Mouse (Mus musculus) testis, adult 2 months (tissue): ENCODE measurements around the gene Barx1. TPM values are rescaled to one million over a fixed set of nuclear protein-coding genes. Genes with fewer than 3 reads are reported as not detected.

Experiments
- H3K27ac ChIP-seq: fragments of 200-500 bp; 2 replicates; pipeline ENCODE4 v1.5.1; 2012; ENCODE audit warnings: low read depth, low read length; ENCODE audit not compliant: control insufficient read depth, insufficient read depth
- H3K27me3 ChIP-seq: fragments of 200-500 bp; 2 replicates; pipeline ENCODE4 v1.6.1; 2012; ENCODE audit warnings: mild to moderate bottlenecking, low read length, moderate library complexity; ENCODE audit not compliant: control insufficient read depth, insufficient read depth
- H3K36me3 ChIP-seq: fragments of 200-500 bp; 2 replicates; pipeline ENCODE4 v1.6.1; 2012; ENCODE audit warnings: mild to moderate bottlenecking, low read length; ENCODE audit not compliant: control insufficient read depth, insufficient read depth
- H3K4me1 ChIP-seq: fragments of 200-500 bp; 2 replicates; pipeline ENCODE4 v1.6.1; 2012; ENCODE audit warnings: low read length; ENCODE audit not compliant: control insufficient read depth, insufficient read depth
- H3K4me3 ChIP-seq: fragments of 200-500 bp; 2 replicates; pipeline ENCODE4 v1.5.1; 2012; ENCODE audit warnings: low read depth, mild to moderate bottlenecking, low read length, moderate library complexity, mixed read lengths; ENCODE audit not compliant: control insufficient read depth
- CTCF ChIP-seq: fragments of 200-500 bp; IDR thresholded peaks from 2 replicates; pipeline ENCODE4 v1.5.1; 2012; ENCODE audit warnings: low read depth, mild to moderate bottlenecking, inconsistent platforms, low read length, moderate library complexity; ENCODE audit not compliant: control insufficient read depth, insufficient read depth, insufficient replicate concordance
- POLR2A ChIP-seq: fragments of 200-500 bp; IDR thresholded peaks from 2 replicates; pipeline ENCODE4 v1.6.1; 2012; ENCODE audit warnings: low read depth, mild to moderate bottlenecking, inconsistent platforms, low read length, moderate library complexity; ENCODE audit not compliant: control insufficient read depth
- polyA plus RNA-seq: library from polyadenylated mRNA; depleted of rRNA; stranded (reverse); fragments of >200 nt; gene quantifications from 2 replicates; pipeline ENCODE4 v1.2.3, GENCODE M21; 2012

The Barx1 gene
- polyA plus RNA-seq, 1 experiment: 0.19 TPM

DNA sequence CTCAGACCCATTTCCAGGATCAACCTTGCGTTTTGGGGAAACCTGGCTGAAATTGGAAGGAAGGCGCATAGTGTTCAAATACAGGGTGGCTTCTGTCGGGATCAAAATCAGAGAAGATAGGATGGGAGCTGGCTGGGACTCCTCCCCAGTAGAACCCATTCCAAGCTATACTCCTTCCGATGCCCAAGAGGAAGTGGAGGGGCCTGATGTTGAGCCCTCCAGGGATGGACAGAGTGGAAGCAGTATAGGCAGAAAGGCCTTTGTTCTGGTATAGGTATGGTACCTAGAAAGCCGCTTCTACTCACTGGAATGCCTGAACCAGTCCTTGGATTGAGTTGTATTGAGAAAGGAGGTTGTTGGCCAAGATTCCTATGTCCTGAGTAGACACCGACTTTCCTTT lies 2.1 kb upstream of the Barx1 start:
- TF ChIP-seq CTCF: no peak
- no peak for TF ChIP-seq POLR2A
- H3K4me3 ChIP-seq: no peak overlapping the region
- H3K4me1 ChIP-seq: peaks cover 20% of the 10 kb centered on the region
- peaks cover 16% of the 10 kb centered on the region for H3K27me3 ChIP-seq
- H3K27ac ChIP-seq: no peak overlapping the region
- no peaks in the 10 kb centered on the region for H3K36me3 ChIP-seq

DNA sequence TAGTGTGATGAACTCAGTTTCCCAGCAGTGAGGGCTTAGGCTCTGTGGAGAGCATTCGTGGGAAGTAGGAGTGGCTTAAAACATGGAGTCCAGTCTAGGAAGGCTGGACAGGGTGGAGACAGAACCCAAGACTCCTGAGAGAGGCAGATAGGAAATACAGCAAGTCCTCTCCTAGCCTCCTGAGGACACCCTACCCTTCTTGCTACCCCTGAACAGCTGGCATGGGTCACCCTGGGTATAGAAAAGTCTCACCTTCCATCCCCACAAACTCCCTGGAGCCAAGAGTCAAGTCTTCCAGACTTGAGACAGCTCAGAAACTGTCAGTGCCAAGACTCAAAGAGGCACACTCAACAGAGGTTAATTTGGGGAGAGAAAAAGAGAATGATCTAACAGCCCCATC lies 1.2 kb upstream of the Barx1 start:
- H3K36me3 ChIP-seq: no peaks in the 10 kb centered on the region
- peaks cover 25% of the 10 kb centered on the region for H3K4me1 ChIP-seq
- no peak overlapping the region for H3K4me3 ChIP-seq
- H3K27me3 ChIP-seq: peaks cover 17% of the 10 kb centered on the region
- TF ChIP-seq CTCF (no peak), POLR2A (no peak)
- no peak overlapping the region for H3K27ac ChIP-seq

DNA sequence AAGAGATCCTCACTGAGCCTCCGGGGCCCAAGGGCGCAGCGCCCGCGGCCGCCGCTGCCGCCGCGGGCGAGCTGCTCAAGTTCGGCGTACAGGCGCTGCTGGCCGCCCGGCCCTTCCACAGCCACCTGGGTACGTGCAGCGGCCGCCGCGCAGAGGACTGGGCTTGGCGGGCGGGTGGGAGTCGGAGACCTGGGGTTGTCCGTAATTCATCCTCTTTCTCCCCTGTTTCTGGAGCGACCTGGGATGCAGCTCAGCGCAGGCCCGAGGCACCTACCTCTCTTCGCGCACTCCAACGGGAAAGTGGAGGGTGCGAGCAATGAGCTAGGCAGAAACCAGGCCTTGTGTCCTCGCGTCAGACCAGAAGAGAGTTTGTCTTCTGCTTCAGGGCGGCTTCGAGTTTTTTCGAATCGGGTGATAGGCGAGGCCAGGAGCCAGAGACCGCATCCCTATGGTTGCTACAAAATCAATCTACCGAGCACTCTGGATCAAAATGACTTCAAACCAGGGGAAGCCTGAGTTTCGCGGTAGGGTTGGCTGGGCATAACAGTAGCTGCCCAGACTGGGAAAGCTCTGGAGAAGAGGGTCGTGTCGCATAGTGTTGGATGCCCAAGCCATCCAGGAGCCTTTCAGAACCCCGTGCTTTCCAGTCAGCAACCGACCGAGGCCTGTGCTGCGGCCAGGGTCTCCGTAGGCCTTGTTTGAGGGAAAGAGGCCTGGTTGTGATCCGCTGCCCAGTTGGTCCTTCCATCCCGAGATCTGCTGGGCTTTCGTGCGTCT lies 601 bp downstream of the Barx1 start:
- H3K4me3 ChIP-seq: peak overlapping the region; percentile 38; the same call in 1 of the 2 replicates
- peaks cover 17% of the 10 kb centered on the region for H3K27me3 ChIP-seq
- TF ChIP-seq POLR2A (no peak), CTCF (no peak)
- no peak overlapping the region for H3K27ac ChIP-seq
- H3K4me1 ChIP-seq: peaks cover 25% of the 10 kb centered on the region
- no peaks in the 10 kb centered on the region for H3K36me3 ChIP-seq

DNA sequence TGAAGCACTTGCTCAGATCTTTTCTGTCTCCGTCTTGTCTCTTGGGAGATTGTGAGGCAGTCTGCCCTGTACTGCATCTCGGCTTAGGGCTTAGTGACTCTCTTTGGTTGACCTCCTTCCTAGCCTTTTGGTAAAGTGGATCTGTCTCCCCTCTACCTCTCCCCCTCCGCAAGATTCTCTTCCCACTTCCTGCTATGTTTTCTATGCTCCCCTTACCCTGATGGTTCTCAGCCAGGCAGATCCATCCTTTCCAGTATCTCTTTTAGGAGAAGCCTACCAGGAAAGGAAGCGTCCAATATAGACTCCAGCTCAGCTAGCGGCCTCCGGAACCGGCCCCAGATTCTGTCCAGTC lies 1.2 kb downstream of the Barx1 start:
- Histone ChIP-seq H3K36me3 (no peaks in the 10 kb centered on the region), H3K27ac (no peak overlapping the region), H3K4me3 (no peak overlapping the region), H3K27me3 (peaks cover 16% of the 10 kb centered on the region), H3K4me1 (peaks cover 23% of the 10 kb centered on the region)
- TF ChIP-seq POLR2A: no peak
- no peak for TF ChIP-seq CTCF

DNA sequence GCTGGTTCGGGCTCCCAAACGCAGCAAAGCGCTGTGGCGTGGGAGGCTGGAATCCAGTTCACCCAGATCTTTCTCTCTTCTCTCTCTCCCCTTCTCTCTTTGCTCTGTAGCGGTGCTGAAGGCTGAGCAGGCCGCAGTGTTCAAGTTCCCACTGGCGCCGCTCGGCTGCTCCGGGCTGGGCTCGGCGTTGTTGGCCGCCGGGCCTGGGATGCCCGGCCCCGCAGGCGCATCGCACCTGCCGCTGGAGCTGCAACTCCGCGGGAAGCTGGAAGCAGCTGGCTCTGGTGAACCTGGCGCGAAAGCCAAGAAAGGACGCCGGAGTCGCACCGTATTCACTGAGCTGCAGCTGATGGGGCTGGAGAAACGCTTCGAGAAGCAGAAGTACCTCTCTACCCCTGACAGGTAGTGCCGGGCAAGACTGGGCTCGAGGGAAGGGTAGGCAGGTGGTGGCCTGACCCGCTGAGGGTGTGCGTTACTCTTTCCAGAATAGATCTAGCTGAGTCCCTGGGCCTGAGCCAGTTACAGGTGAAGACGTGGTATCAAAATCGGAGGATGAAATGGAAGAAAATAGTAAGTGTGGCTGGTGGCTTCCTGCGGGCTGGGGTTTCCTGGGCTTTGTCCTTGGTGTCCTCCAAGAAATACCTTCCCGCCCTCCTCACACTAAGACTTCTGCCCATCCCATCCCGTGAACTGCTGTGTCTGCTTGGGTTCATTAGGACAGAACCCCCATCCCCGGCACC lies 2.3 kb downstream of the Barx1 start:
- H3K27me3 ChIP-seq: peaks cover 12% of the 10 kb centered on the region
- H3K4me3 ChIP-seq: no peak overlapping the region
- TF ChIP-seq CTCF (no peak), POLR2A (no peak)
- H3K4me1 ChIP-seq: peaks cover 31% of the 10 kb centered on the region
- no peak overlapping the region for H3K27ac ChIP-seq
- H3K36me3 ChIP-seq: no peaks in the 10 kb centered on the region

DNA sequence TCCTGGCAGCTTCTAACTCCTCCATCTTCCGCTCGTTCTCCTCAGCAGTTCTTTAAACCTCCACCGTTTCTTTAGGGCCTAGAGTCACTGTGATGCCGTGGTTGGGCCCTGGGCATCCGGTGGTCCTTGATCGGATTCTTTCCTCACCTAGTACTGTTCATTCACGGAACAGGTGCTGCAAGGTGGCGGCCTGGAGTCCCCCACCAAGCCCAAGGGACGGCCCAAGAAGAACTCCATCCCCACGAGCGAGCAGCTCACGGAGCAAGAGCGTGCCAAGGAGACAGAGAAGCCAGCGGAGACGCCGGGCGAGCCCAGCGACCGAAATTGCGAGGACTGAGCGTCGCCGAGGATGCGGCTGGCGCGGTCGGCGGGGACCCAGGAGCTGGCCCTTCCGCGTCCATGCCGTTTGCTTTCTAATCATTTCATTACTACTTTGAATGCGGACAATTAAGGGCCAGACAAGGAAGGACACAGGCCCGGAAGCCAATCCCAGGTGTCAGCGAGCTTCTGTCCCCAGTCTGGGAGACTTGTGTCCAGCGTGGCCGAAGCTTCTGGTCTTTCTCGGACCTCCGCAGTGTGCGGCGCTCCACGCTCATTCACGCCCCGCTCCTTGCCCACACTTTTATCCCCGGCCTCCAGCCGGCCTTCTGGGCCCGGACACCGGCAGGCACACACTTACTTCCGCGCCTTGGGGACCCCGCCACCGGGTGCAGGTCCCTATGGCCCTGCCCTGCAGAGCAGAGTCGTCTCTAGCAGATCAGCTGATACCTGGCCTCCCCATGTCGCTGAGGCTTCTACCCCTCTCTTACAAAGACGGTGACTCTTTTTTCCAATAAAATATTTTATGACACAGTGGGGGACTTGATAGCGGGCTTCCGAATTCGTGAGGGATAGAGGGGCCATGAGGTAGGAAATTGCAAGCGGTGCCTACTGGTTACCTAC lies 3.1 kb downstream of the Barx1 start:
- Histone ChIP-seq H3K27ac (no peak overlapping the region), H3K27me3 (peaks cover 9% of the 10 kb centered on the region), H3K36me3 (no peaks in the 10 kb centered on the region), H3K4me3 (no peak overlapping the region), H3K4me1 (peaks cover 31% of the 10 kb centered on the region)
- TF ChIP-seq POLR2A (no peak), CTCF (no peak)

DNA sequence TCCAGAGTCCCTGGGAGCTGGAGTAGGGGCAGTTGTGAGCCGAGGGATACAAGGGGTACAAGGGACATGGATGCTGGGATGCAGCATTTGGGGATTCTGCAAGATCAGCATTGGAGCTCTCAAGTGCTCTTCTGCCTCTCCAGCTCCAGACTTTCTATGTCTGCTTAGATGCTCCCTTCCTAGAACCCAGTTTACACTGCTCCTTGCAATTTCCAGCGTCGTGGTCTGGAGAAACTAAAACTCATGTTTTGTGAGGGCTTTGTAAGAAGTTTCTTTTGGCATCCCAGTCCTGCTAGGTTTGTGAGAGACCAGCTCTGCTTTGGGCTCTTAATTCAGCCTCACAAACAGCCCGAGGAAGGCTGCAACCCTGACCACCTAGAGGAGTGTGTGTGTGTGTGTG lies 4.7 kb downstream of the Barx1 start:
- Histone ChIP-seq H3K27me3 (peaks cover 9% of the 10 kb centered on the region), H3K4me1 (peaks cover 28% of the 10 kb centered on the region), H3K27ac (no peak overlapping the region), H3K36me3 (no peaks in the 10 kb centered on the region), H3K4me3 (no peak overlapping the region)
- TF ChIP-seq POLR2A: no peak
- no peak for TF ChIP-seq CTCF
